ENCODE assay signal across 1 mouse cellular context in genomic region chr5:137746282-137746850, GRCm38 (mm10).
A peak's percentile ranks its signal among the peaks of the same experiment; 100 is the strongest.
TF ChIP-seq lines count a peak whose summit lies in the region.

No protein-coding gene starts in this region.

TF ChIP-seq in CH12.LX, 34 proteins besides CTCF, POLR2A, EP300 and RAD21 (continued from another document):
- TF ChIP-seq TCF12 (IDR thresholded peaks at IDR 0.05; ENCODE audit: low read depth, low read length): peak; percentile 29; the same call in 1 of the 2 replicates
- TF ChIP-seq NRF1 (IDR thresholded peaks at IDR 0.05; ENCODE audit: low read depth, low read length): no peak
- TF ChIP-seq SIN3A (IDR thresholded peaks at IDR 0.05; ENCODE audit: low read length): 0 out of 2 replicates have a peak, but pooled peaks have one; percentile 0
- TF ChIP-seq MAZ (IDR thresholded peaks at IDR 0.05; ENCODE audit: low read depth, low read length): peak; percentile 1; the same call in 1 of the 2 replicates
- TF ChIP-seq ETS1 (conservative IDR thresholded peaks at IDR 0.05; ENCODE audit: low read depth, low read length): no peak
- TF ChIP-seq CHD2 (IDR thresholded peaks at IDR 0.05; ENCODE audit: low read length): no peak; the same call in 1 of the 2 replicates
- no peak for TF ChIP-seq NELFE (IDR thresholded peaks at IDR 0.05; ENCODE audit: low read depth, low read length)
- no peak for TF ChIP-seq E2F4 (IDR thresholded peaks at IDR 0.05; ENCODE audit: insufficient replicate concordance, low read depth, low read length)
- no peak for TF ChIP-seq ZMIZ1 (IDR thresholded peaks at IDR 0.05; ENCODE audit: low read depth, low read length)
TF ChIP-seq in CH12.LX: peak in this region for 6.
